Mouse (Mus musculus) embryonic facial prominence, embryonic 12.5 days (tissue): Measurements from ENCODE around the gene Ppox. TPM values are rescaled to one million over a fixed set of nuclear protein-coding genes. Genes with fewer than 3 reads are reported as not detected.

Experiments
- ATAC-seq: fragments of 200-750 bp; cut with Nextera tagmentation; 2 replicates; pipeline ENCODE4 v1.8.0; 2017; ENCODE audit not compliant: insufficient number of reproducible peaks, insufficient read depth, low FRiP score, low TSS enrichment
- H3K27ac ChIP-seq: fragments of 300-500 bp; sonication (generic); 2 replicates; pipeline ENCODE4 v1.5.1; 2016; ENCODE audit warnings: mild to moderate bottlenecking
- H3K27me3 ChIP-seq: fragments of 300-500 bp; sonication (generic); 2 replicates; pipeline ENCODE4 v1.6.1; 2016; ENCODE audit warnings: mild to moderate bottlenecking, moderate library complexity
- H3K36me3 ChIP-seq: fragments of 300-500 bp; sonication (generic); 2 replicates; pipeline ENCODE4 v1.6.1; 2016; ENCODE audit warnings: mild to moderate bottlenecking
- H3K4me1 ChIP-seq: fragments of 300-500 bp; sonication (generic); 2 replicates; pipeline ENCODE4 v1.6.1; 2016
- H3K4me2 ChIP-seq: fragments of 300-500 bp; sonication (generic); replicated peaks from 2 replicates; pipeline ENCODE4 v1.6.1; 2016; ENCODE audit warnings: mild to moderate bottlenecking, moderate library complexity
- H3K4me3 ChIP-seq: fragments of 300-500 bp; sonication (generic); 2 replicates; pipeline ENCODE4 v1.5.1; 2016; ENCODE audit warnings: mild to moderate bottlenecking
- H3K9ac ChIP-seq: fragments of 300-500 bp; sonication (generic); 2 replicates; pipeline ENCODE4 v1.6.1; 2016; ENCODE audit warnings: mild to moderate bottlenecking, moderate library complexity
- H3K9me3 ChIP-seq: fragments of 300-500 bp; sonication (generic); 2 replicates; pipeline ENCODE4 v1.6.1; 2016; ENCODE audit warnings: mild to moderate bottlenecking, moderate library complexity
- WGBS: fragments of 180-500 bp; shearing (Covaris S2); methylation state at CpG from one replicate; pipeline ENCODE4 v1.1.7; 2016; 5-methylcytosine and 5-hydroxymethylcytosine counted together
- polyA plus RNA-seq: library from polyadenylated mRNA; unstranded; fragments of >200 nt; fragmentation: Nextera tagmentation; extraction: Ambion mirVana; gene quantifications from 2 replicates; pipeline ENCODE4 v1.2.1, GENCODE M21; 2016

Ppox gene
- polyA plus RNA-seq, 1 experiment from 2014 or later: 75.4 TPM

DNA sequence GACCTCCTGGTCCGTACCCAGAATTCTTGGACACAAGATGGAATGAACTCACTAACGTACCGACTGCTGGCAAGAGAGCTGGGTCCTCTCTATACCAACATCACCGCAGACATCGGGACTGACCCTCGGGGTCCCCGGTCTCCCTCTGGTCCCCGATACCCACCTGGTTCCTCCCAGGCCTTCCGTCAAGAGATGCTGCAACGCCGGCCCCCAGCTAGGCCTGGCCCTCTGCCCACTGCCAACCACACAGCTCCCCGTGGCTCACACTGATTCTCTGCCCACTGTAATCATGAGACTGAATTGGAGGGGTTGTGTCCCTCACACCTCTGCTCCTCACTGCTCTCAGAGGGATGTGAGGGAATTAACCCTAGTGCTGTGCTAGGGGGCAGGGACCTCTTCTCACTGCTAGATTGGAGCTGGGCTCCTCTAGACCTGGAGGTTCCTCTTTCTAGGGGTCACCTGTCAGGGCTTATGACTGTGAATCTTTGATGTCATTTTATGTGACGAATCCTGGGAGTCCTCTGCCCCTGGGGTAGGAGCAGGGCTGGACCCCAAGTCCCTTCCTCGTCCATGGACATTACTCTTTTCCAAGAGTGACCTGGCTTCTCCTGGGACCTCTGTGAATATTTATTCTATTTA lies 4.8 kb downstream of the Ppox start:
- Histone ChIP-seq H3K27me3 (no peaks in the 10 kb centered on the region), H3K4me1 (peaks cover 17% of the 10 kb centered on the region; the same call in 1 of the 2 replicates), H3K4me3 (no peak overlapping the region), H3K9me3 (no peaks in the 10 kb centered on the region), H3K4me2 (no peak overlapping the region), H3K9ac (no peak overlapping the region), H3K27ac (no peak overlapping the region), H3K36me3 (peaks cover 71% of the 10 kb centered on the region)
- ATAC-seq: no peak
- WGBS: 93% methylated on average over 14 of the region's 14 CpGs

DNA sequence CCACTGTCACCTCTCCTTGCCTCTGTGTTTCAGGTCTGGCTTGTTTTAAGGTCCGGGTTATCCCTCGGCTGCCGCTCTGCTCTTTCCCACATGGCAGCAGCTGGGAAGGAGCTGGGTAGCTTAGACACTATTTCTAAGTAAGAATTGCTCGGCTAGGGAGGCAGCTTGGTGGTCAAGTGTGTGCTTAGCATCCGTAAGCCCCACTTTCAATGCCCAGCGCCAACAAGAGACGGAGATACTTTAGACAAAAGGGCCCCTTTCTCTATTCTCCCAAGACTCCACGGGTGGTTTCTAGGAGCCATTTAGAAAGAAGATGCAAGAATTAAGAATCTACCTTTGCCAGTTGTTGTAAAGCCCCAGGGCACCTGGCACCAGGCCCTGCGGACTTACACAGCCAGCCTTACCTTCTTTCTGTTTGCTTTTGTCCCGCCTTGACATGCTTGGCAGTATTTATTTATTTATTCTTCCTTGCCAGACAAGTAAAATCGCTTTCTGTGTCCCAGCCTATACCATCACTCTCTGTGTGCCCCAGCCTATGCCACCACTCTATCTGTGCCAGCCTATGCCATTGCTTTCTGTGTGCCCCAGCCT lies 5.7 kb downstream of the Ppox start:
- WGBS: 86% methylated on average over 11 of the region's 11 CpGs
- Histone ChIP-seq H3K4me2 (no peak overlapping the region), H3K27me3 (no peaks in the 10 kb centered on the region), H3K9ac (no peak overlapping the region), H3K4me3 (no peak overlapping the region), H3K4me1 (peaks cover 20% of the 10 kb centered on the region; the same call in 1 of the 2 replicates), H3K27ac (no peak overlapping the region), H3K36me3 (peaks cover 71% of the 10 kb centered on the region), H3K9me3 (no peaks in the 10 kb centered on the region)
- ATAC-seq: no peak

DNA sequence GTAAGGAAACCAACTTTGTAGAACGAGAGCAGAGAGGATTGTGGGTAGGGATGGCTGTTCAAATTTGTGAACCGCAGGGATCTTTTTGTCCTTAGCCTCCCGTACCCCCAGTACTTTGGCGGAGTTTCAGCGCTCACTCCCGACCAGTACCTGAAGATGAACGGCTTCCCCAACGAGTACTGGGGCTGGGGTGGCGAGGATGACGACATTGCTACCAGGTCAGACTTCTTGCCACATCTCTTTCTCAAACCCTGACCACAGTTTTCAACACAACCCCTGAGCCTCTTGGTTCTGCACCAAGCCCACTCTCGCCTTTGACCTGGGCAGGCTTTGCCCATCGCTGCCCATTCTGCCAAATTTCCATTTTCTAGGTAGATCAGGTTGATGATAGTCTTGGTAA lies 6.8 kb downstream of the Ppox start:
- Histone ChIP-seq H3K27me3 (no peaks in the 10 kb centered on the region), H3K27ac (no peak overlapping the region), H3K9me3 (no peaks in the 10 kb centered on the region), H3K4me3 (no peak overlapping the region), H3K36me3 (peaks cover 71% of the 10 kb centered on the region), H3K4me1 (peaks cover 15% of the 10 kb centered on the region; the same call in 1 of the 2 replicates), H3K9ac (no peak overlapping the region), H3K4me2 (no peak overlapping the region)
- ATAC-seq: no peak
- WGBS: 95% methylated on average over 12 of the region's 12 CpGs

DNA sequence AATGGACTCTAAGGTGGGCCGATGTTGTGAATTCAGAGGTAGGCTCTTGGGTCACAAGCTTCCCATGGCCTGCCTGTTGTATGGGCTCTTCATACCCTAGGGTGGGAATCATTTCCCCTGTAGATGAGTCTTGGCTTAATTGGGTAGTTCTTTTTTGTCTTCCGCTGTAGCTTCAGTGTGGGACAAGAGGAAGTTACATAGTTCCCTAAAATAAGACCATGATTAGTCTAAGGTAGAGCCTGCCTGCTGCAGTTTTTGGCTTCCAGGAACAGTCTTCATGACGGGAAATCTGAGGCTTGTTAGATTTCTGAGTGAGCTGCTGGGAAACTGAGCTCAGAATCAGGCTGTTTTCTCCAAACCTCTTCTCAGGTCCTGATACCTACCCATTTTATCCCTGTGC lies 8.9 kb downstream of the Ppox start:
- ATAC-seq: no peak
- Histone ChIP-seq H3K4me3 (no peak overlapping the region), H3K4me1 (peaks cover 15% of the 10 kb centered on the region; the same call in 1 of the 2 replicates), H3K9me3 (no peaks in the 10 kb centered on the region), H3K9ac (no peak overlapping the region), H3K36me3 (peaks cover 52% of the 10 kb centered on the region), H3K4me2 (no peak overlapping the region), H3K27me3 (no peaks in the 10 kb centered on the region), H3K27ac (no peak overlapping the region)
- 94% methylated on average over 3 of the region's 3 CpGs for WGBS

DNA sequence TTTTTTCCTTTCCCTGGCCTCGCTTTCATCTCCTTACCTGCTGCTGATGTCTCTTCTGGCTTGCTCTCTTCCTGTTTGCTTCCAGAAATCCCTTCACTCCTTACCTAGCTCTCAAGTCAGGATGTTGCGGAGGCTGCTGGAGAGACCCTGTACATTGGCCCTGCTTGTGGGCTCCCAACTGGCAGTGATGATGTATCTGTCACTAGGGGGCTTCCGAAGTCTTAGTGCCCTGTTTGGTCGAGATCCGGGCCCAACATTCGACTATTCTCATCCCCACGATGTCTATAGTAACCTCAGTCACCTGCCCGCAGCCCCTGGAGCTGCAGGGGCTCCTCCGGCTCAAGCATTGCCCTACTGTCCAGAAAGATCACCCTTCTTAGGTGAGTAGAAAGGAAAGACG lies 9.4 kb downstream of the Ppox start:
- Histone ChIP-seq H3K4me2 (peak overlapping the region; percentile 91; the same call in 1 of the 2 replicates), H3K4me1 (peaks cover 15% of the 10 kb centered on the region; the same call in 1 of the 2 replicates), H3K9me3 (no peaks in the 10 kb centered on the region), H3K36me3 (peaks cover 47% of the 10 kb centered on the region), H3K9ac (no peak overlapping the region), H3K4me3 (no peak overlapping the region), H3K27ac (no peak overlapping the region), H3K27me3 (no peaks in the 10 kb centered on the region)
- no peak for ATAC-seq
- 75% methylated on average over 10 of the region's 10 CpGs for WGBS

DNA sequence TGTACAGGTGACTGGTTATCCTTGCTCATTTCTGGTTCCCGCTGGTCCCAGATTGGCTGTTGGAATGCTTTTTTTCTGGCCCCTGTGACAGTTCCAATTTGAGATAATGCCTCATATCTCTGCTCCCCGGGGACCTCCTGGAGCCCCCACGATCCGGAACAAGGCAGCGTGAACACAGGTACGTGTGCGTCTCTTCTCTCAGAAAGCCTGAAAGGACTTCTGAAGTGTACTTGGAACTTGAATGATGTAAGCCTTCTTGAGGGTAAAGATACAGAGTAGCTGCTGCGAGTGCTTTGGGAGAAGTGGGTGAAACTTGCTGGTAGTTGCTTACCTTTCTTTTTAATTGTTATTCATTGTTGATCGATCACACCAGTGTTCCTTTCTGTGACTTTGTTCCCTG lies 9.8 kb downstream of the Ppox start:
- Histone ChIP-seq H3K4me3 (peak overlapping the region; percentile 72), H3K9ac (peak overlapping the region; percentile 75), H3K4me1 (peaks cover 15% of the 10 kb centered on the region; the same call in 1 of the 2 replicates), H3K27ac (no peak overlapping the region), H3K36me3 (peaks cover 43% of the 10 kb centered on the region), H3K9me3 (no peaks in the 10 kb centered on the region), H3K4me2 (peak overlapping the region; percentile 91), H3K27me3 (no peaks in the 10 kb centered on the region)
- 44% methylated on average over 9 of the region's 9 CpGs for WGBS
- ATAC-seq: no peak

DNA sequence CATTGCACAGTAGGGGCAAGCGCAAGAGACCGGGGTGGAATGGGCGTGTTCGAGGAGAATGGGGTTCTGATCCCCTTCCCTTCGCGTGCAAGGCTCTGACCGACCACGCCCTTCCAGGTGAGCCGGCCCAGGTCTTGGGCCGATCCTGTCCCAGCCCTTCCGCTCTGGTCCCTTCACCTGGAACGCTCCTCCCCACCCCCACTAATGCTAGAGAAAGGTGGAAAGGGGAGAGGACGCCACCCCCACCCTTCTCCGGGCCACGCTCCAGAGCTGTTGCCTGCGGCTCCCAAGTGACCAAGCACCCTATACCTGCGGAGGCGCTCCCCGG lies 10.4 kb downstream of the Ppox start:
- Histone ChIP-seq H3K4me3 (peak overlapping the region; percentile 72), H3K36me3 (peaks cover 37% of the 10 kb centered on the region), H3K27ac (0 out of 2 replicates have a peak overlapping the region, but pooled peaks have one; percentile 37), H3K9ac (peak overlapping the region; percentile 75), H3K27me3 (no peaks in the 10 kb centered on the region), H3K9me3 (no peaks in the 10 kb centered on the region), H3K4me2 (peak overlapping the region; percentile 91), H3K4me1 (peaks cover 15% of the 10 kb centered on the region; the same call in 1 of the 2 replicates)
- under 1% methylated on average over 19 of the region's 19 CpGs for WGBS
- ATAC-seq: peak; percentile 74; the same call in 1 of the 2 replicates

DNA sequence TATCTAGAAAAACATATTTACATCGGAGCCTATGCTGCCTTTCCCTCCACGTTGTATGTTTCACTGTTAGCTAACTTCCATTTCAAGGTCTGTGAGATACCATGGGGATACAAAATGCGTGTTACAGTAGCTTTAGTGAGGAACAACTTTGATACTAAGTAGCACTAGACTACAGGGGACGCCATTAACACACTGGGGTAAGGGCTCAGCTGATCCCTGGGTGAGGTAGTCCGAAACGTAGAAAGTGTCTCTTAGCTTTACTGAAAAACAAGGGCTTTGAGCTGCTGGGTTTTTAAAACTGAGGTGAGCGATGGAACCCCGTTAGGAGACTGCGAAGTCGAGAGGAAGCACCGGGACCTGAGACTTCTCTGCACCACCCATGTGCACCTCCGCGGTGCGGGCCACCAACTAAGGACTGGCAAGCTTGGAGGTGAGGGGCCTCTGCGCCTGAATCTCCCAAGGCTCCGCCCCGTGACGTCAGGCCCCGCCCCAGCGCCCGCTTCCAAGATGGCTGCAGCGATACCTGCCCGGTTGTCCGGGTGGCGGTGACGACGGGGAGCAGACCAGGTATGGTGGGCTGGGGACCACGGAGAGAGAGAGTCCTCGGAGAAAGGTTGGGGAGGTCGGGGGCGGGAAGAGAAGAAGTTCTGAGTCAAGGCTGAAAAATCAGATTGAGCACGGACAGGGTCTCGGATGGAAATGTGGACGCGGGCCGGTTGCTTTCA lies 11.0 kb downstream of the Ppox start, which contains the start of gene B4galt3:
Gene B4galt3 (plus strand): TSS at position 481 of the 725 bp plus-strand sequence.
- Histone ChIP-seq H3K9me3 (no peaks in the 10 kb centered on the region), H3K27me3 (no peaks in the 10 kb centered on the region), H3K4me3 (peak within 1 kb of the TSS; percentile 72), H3K4me1 (peaks cover 15% of the 10 kb centered on the region; the same call in 1 of the 2 replicates), H3K36me3 (peaks cover 31% of the 10 kb centered on the region), H3K9ac (peak within 1 kb of the TSS; percentile 75), H3K4me2 (peak within 1 kb of the TSS; percentile 91), H3K27ac (0 out of 2 replicates have a peak within 1 kb of the TSS, but pooled peaks have one; percentile 37)
- peak; percentile 92 for ATAC-seq
- 4% methylated on average over 36 of the region's 36 CpGs for WGBS

DNA sequence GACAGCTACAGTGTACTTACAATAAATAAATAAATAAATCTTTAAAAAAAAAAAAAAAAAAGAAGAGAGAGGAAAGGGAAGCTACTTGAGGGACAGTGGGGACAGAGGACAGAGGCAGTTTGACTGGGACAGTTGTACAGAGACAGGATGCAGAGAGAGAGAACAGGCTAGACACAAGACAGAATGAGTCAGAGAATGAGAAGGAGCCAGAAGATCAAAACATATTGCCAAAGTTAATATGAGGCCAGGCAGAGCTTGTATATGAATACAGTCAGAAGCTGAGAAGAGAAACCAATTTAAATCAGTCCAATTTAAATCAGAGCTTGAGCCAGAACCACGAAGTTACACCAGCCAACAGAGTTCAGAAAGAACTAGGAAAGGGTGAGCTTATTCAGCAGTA lies 12.6 kb downstream of the Ppox start:
- Histone ChIP-seq H3K36me3 (peaks cover 15% of the 10 kb centered on the region), H3K9ac (no peak overlapping the region), H3K4me1 (peaks cover 18% of the 10 kb centered on the region), H3K9me3 (no peaks in the 10 kb centered on the region), H3K27me3 (no peaks in the 10 kb centered on the region), H3K4me2 (no peak overlapping the region), H3K4me3 (no peak overlapping the region), H3K27ac (no peak overlapping the region)
- 68% methylated on average over 1 of the region's 1 CpGs for WGBS
- no peak for ATAC-seq

DNA sequence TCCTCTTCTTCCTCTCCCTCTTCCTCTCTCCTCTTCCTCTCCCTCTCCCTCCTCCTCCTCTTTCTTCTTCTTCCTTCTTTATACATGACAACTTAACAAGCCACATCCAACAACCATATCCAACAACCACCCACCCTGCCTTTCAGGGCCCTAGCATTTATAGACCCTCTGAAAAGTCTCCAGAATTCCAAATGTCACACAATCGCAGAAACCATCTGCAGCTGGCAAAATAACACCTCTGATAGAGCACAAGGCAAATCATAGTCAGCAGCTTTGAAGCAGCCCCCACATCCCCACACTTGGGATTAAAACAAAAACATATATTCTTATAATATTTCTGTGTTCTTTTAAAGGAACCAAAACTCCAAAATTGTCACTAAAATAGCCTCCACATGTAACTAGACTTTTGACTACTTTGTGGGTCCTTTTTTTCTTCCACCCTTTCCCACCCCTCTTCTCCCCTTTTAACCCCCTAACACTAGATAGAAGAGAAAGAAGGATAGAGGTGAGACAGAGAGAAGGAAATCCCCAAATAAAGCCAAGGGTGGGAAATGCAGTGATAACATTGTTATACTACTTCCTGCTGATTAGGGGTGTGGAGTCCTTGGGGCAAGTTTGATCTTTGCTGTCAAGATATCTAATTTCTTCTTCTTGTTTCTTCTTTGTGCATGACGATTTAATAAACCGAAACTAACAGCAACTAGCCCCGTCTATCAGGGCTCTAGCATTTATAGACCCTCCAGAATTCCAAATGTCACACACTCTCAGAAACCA lies 14.8 kb downstream of the Ppox start:
- Histone ChIP-seq H3K4me3 (no peak overlapping the region), H3K4me1 (peaks cover 23% of the 10 kb centered on the region), H3K9ac (no peak overlapping the region), H3K4me2 (no peak overlapping the region), H3K27me3 (no peaks in the 10 kb centered on the region), H3K36me3 (no peaks in the 10 kb centered on the region), H3K9me3 (no peaks in the 10 kb centered on the region), H3K27ac (no peak overlapping the region)
- 62% methylated on average over 4 of the region's 4 CpGs for WGBS
- no peak for ATAC-seq
